Mouse (Mus musculus) testis, adult 2 months (tissue): ENCODE data around the gene Myo5a. TPM values are rescaled to one million over a fixed set of nuclear protein-coding genes. Genes with fewer than 3 reads are reported as not detected.

Source experiments
- H3K27ac ChIP-seq: fragments of 200-500 bp; 2 replicates; pipeline ENCODE4 v1.5.1; 2012; ENCODE audit warnings: low read depth, low read length; ENCODE audit not compliant: control insufficient read depth, insufficient read depth
- H3K27me3 ChIP-seq: fragments of 200-500 bp; 2 replicates; pipeline ENCODE4 v1.6.1; 2012; ENCODE audit warnings: mild to moderate bottlenecking, low read length, moderate library complexity; ENCODE audit not compliant: control insufficient read depth, insufficient read depth
- H3K36me3 ChIP-seq: fragments of 200-500 bp; 2 replicates; pipeline ENCODE4 v1.6.1; 2012; ENCODE audit warnings: mild to moderate bottlenecking, low read length; ENCODE audit not compliant: control insufficient read depth, insufficient read depth
- H3K4me1 ChIP-seq: fragments of 200-500 bp; 2 replicates; pipeline ENCODE4 v1.6.1; 2012; ENCODE audit warnings: low read length; ENCODE audit not compliant: control insufficient read depth, insufficient read depth
- H3K4me3 ChIP-seq: fragments of 200-500 bp; 2 replicates; pipeline ENCODE4 v1.5.1; 2012; ENCODE audit warnings: low read depth, mild to moderate bottlenecking, low read length, moderate library complexity, mixed read lengths; ENCODE audit not compliant: control insufficient read depth
- CTCF ChIP-seq: fragments of 200-500 bp; IDR thresholded peaks from 2 replicates; pipeline ENCODE4 v1.5.1; 2012; ENCODE audit warnings: low read depth, mild to moderate bottlenecking, inconsistent platforms, low read length, moderate library complexity; ENCODE audit not compliant: control insufficient read depth, insufficient read depth, insufficient replicate concordance
- POLR2A ChIP-seq: fragments of 200-500 bp; IDR thresholded peaks from 2 replicates; pipeline ENCODE4 v1.6.1; 2012; ENCODE audit warnings: low read depth, mild to moderate bottlenecking, inconsistent platforms, low read length, moderate library complexity; ENCODE audit not compliant: control insufficient read depth
- polyA plus RNA-seq: library from polyadenylated mRNA; depleted of rRNA; stranded (reverse); fragments of >200 nt; gene quantifications from 2 replicates; pipeline ENCODE4 v1.2.3, GENCODE M21; 2012

The Myo5a gene
- polyA plus RNA-seq, 1 experiment = 7.6 TPM

- H3K36me3 ChIP-seq = no peaks in the 10 kb centered on the region; the same call in 1 of the 2 replicates
- no peaks in the 10 kb centered on the region for H3K27me3 ChIP-seq
- H3K4me3 ChIP-seq = no peak overlapping the region
- TF ChIP-seq CTCF (no peak), POLR2A (no peak)
- H3K4me1 ChIP-seq = no peaks in the 10 kb centered on the region
- no peak overlapping the region for H3K27ac ChIP-seq
Observed at GRCm38 (mm10) chr9:75146911-75147310, 76.1 kb downstream of the Myo5a start.

- H3K4me3 ChIP-seq = no peak overlapping the region
- no peaks in the 10 kb centered on the region for H3K4me1 ChIP-seq
- no peaks in the 10 kb centered on the region for H3K27me3 ChIP-seq
- no peak for TF ChIP-seq CTCF
- TF ChIP-seq POLR2A = no peak
- H3K36me3 ChIP-seq = no peaks in the 10 kb centered on the region; the same call in none of the 2 replicates
- no peak overlapping the region for H3K27ac ChIP-seq
Observed at GRCm38 (mm10) chr9:75160525-75160924, 89.7 kb downstream of the Myo5a start.

GRCm38 (mm10) chr9:75163650-75164049 lies 92.8 kb downstream of the Myo5a start:
- H3K27me3 ChIP-seq = no peaks in the 10 kb centered on the region
- no peak overlapping the region for H3K4me3 ChIP-seq
- no peak for TF ChIP-seq CTCF
- no peak for TF ChIP-seq POLR2A
- no peaks in the 10 kb centered on the region; the same call in none of the 2 replicates for H3K36me3 ChIP-seq
- H3K27ac ChIP-seq = no peak overlapping the region
- no peaks in the 10 kb centered on the region for H3K4me1 ChIP-seq

GRCm38 (mm10) chr9:75171721-75172120 lies 100.9 kb downstream of the Myo5a start:
- Histone ChIP-seq H3K4me1 (peaks cover 2% of the 10 kb centered on the region; the same call in 1 of the 2 replicates), H3K4me3 (no peak overlapping the region), H3K36me3 (no peaks in the 10 kb centered on the region), H3K27me3 (no peaks in the 10 kb centered on the region), H3K27ac (no peak overlapping the region)
- TF ChIP-seq POLR2A (no peak), CTCF (no peak)

- no peak for TF ChIP-seq POLR2A
- no peak for TF ChIP-seq CTCF
- Histone ChIP-seq H3K4me1 (no peaks in the 10 kb centered on the region), H3K27ac (no peak overlapping the region), H3K27me3 (no peaks in the 10 kb centered on the region), H3K36me3 (peaks cover 3% of the 10 kb centered on the region; the same call in 1 of the 2 replicates), H3K4me3 (no peak overlapping the region)
Observed at GRCm38 (mm10) chr9:75187646-75188260, 116.9 kb downstream of the Myo5a start.

- Histone ChIP-seq H3K27me3 (no peaks in the 10 kb centered on the region), H3K27ac (no peak overlapping the region), H3K36me3 (peaks cover 1% of the 10 kb centered on the region; the same call in 1 of the 2 replicates), H3K4me3 (no peak overlapping the region), H3K4me1 (no peaks in the 10 kb centered on the region)
- TF ChIP-seq POLR2A (no peak), CTCF (no peak)
Observed at GRCm38 (mm10) chr9:75193858-75194257, 123.0 kb downstream of the Myo5a start.

DNA sequence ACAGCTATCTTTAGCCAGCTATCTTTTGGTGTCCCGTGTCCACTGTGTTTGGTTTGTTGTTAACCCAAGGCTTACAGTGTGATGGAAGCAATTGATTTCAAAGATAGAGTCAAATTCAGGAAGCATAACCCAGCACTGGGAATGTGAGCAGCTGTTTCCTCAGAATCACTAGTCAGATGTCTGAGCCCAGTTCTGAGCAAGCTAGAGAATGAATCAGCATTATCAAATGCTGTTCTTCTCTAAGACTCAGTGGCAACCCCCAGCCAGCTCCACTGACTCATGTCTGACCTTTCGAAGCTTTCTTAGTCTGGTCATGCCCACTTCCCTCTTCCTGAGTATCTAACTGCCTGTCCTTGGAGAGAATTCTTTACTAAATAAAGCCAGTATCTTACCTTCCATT lies 125.5 kb downstream of the Myo5a start:
- Histone ChIP-seq H3K4me3 (no peak overlapping the region), H3K27ac (no peak overlapping the region), H3K36me3 (peaks cover 2% of the 10 kb centered on the region; the same call in 1 of the 2 replicates), H3K27me3 (no peaks in the 10 kb centered on the region), H3K4me1 (no peaks in the 10 kb centered on the region)
- TF ChIP-seq CTCF = no peak
- no peak for TF ChIP-seq POLR2A
